Comparison of ENCODE assay signal across 8 mouse cellular contexts in genomic region chr6:50304949-50305491, GRCm38 (mm10). TPM values are rescaled to one million over a fixed set of nuclear protein-coding genes. Genes with fewer than 3 reads are reported as not detected.
A peak's percentile ranks its signal among the peaks of the same experiment; 100 is the strongest.
DNase-seq lines count a peak whose midpoint lies in the region; ATAC-seq and TF ChIP-seq lines count a peak whose summit lies in the region.

No protein-coding gene starts in this region.

- no peak overlapping the region for H3K27ac ChIP-seq in heart, embryonic 10.5 days
- H3K27ac ChIP-seq in lung, embryonic 14.5 days (ENCODE audit: low read depth): no peak overlapping the region

- no peak overlapping the region for H3K4me3 ChIP-seq in heart, embryonic 10.5 days
- H3K4me3 ChIP-seq in lung, embryonic 14.5 days (ENCODE audit: low read depth, low read length): no peak overlapping the region

- ATAC-seq in lung, embryonic 14.5 days (ENCODE audit: insufficient read depth): no peak

- 68% methylated on average over 4 of the region's 4 CpGs for WGBS in heart, embryonic 10.5 days
- 59% methylated on average over 4 of the region's 4 CpGs for WGBS in lung, embryonic 14.5 days

- no peaks in the 10 kb centered on the region for H3K27me3 ChIP-seq in heart, embryonic 10.5 days (ENCODE audit: insufficient read depth, poor library complexity, severe bottlenecking)
- H3K27me3 ChIP-seq in lung, embryonic 14.5 days (ENCODE audit: insufficient read depth, low read length): no peaks in the 10 kb centered on the region

- peaks cover 7% of the 10 kb centered on the region; the same call in 1 of the 2 replicates for H3K36me3 ChIP-seq in heart, embryonic 10.5 days
- H3K36me3 ChIP-seq in lung, embryonic 14.5 days (ENCODE audit: insufficient read depth): no peaks in the 10 kb centered on the region

- no peaks in the 10 kb centered on the region for H3K4me1 ChIP-seq in heart, embryonic 10.5 days
- H3K4me1 ChIP-seq in lung, embryonic 14.5 days (ENCODE audit: insufficient read depth): no peaks in the 10 kb centered on the region

- no peak overlapping the region for H3K4me2 ChIP-seq in lung, embryonic 14.5 days

- H3K9me3 ChIP-seq in heart, embryonic 10.5 days: no peaks in the 10 kb centered on the region
- no peaks in the 10 kb centered on the region for H3K9me3 ChIP-seq in lung, embryonic 14.5 days (ENCODE audit: low read depth, low read length)

- H3K9ac ChIP-seq in lung, embryonic 14.5 days: no peak overlapping the region

- peak; percentile 55 to 56 for DNase-seq in CD8-positive naive resting alpha-beta T cell, adult 2 months (ENCODE audit: low read depth in 2 of 2, low spot score in 2 of 2)
- peak; percentile 76 to 78 for DNase-seq in adrenal gland, adult 18-20 months (ENCODE audit: low spot score in 2 of 2)
- peak; percentile 79 for DNase-seq in embryo, embryonic 11 days
- DNase-seq in heart, embryonic 10.5 days (ENCODE audit: low spot score): peak; percentile 82
- peak; percentile 81 for DNase-seq in layer of hippocampus, adult 11-12 months (ENCODE audit: low spot score)
- DNase-seq in lung, embryonic 14.5 days: peak; percentile 87
- DNase-seq in retina, postnatal 1 day: peak; percentile 80
- peak; percentile 86 for DNase-seq in thymus, postnatal 4 days

- TF ChIP-seq CTCF in lung, embryonic 14.5 days (IDR thresholded peaks at IDR 0.05; ENCODE audit: low read depth): peak; percentile 98

RNA-seq across cellular contexts. Expression of gene Gsdme, which starts 41.4 kb away (rescaled TPM):
- 1 to 10 TPM; 1.2 to 1.3 TPM for total RNA-seq in adrenal gland, adult 18-20 months (2021)
- 29.4 and 36.6 TPM in 2 replicates for polyA plus RNA-seq in heart, embryonic 10.5 days (2016; fragmentation: Nextera tagmentation; extraction: Ambion mirVana)
- polyA plus RNA-seq in lung, embryonic 14.5 days (2014; fragmentation: Nextera tagmentation; extraction: Ambion mirVana): 43.3 and 45.8 TPM in 2 replicates
